Mouse (Mus musculus): ENCODE measurements at regions not wholly inside any gene's neighbourhood (a gene's known extent, or its start where the extent isn't known, plus 50 kb on each side); places are given as distances from the start of the nearest gene placed in this dataset.

- 88% methylated on average over 5 of the region's 5 CpGs for WGBS
- ATAC-seq (ENCODE audit: low FRiP score, low TSS enrichment) = no peak
- H3K4me1 ChIP-seq (ENCODE audit: insufficient read depth, low read length) = no peaks in the 10 kb centered on the region
Observed at GRCm38 (mm10) chr1:176622213-176622612, 191.7 kb downstream of the Cep170 start.

DNA sequence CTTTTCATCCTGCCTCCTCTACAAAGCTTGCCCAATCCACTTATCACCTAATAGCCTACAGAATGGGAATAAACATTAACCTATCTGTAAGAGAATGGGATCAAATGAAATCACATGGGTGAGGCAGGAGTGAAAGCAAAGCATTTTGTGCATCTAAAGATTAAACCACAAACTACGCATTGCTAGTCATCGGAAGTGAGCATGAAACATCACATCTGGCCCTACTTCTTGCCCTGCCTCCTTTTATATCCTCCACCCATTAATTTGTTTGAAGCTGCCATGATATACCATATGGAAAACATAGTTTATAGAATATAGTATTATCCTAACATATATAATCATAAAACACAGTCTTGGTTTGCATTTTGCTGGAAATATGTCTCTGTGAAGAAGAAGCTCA, 192.6 kb downstream of the Cep170 start:
- no peaks in the 10 kb centered on the region for H3K9me3 ChIP-seq (ENCODE audit: low read length)
- no peak for ATAC-seq (ENCODE audit: low FRiP score, low TSS enrichment)
- H3K4me2 ChIP-seq (replicated peaks; ENCODE audit: low read depth, low read length) = no peak overlapping the region
- no peaks in the 10 kb centered on the region for H3K4me1 ChIP-seq (ENCODE audit: insufficient read depth, low read length)
- H3K4me3 ChIP-seq (ENCODE audit: low read length) = no peak overlapping the region
- WGBS = 72% methylated on average over 2 of the region's 2 CpGs
- H3K9ac ChIP-seq (replicated peaks; ENCODE audit: low read length) = no peak overlapping the region
- no peaks in the 10 kb centered on the region for H3K27me3 ChIP-seq (ENCODE audit: insufficient read depth, low read length)
- H3K27ac ChIP-seq (ENCODE audit: low read length) = no peak overlapping the region
- H3K36me3 ChIP-seq (ENCODE audit: insufficient read depth, low read length) = no peaks in the 10 kb centered on the region

More at GRCm38 (mm10) chr1:176622213-176622612, 191.7 kb downstream of the Cep170 start:
- H3K4me3 ChIP-seq (ENCODE audit: low read length) = no peak overlapping the region
- H3K9ac ChIP-seq (replicated peaks; ENCODE audit: low read length) = no peak overlapping the region
- H3K9me3 ChIP-seq (ENCODE audit: low read length) = no peaks in the 10 kb centered on the region
- H3K27me3 ChIP-seq (ENCODE audit: insufficient read depth, low read length) = no peaks in the 10 kb centered on the region
- no peaks in the 10 kb centered on the region for H3K36me3 ChIP-seq (ENCODE audit: insufficient read depth, low read length)
- no peak overlapping the region for H3K4me2 ChIP-seq (replicated peaks; ENCODE audit: low read depth, low read length)
- no peak overlapping the region for H3K27ac ChIP-seq (ENCODE audit: low read length)

- Histone ChIP-seq H3K27ac (ENCODE audit: low read length) (no peak overlapping the region), H3K27me3 (ENCODE audit: insufficient read depth, low read length) (no peaks in the 10 kb centered on the region), H3K4me3 (ENCODE audit: low read length) (no peak overlapping the region), H3K9ac (replicated peaks; ENCODE audit: low read length) (no peak overlapping the region), H3K36me3 (ENCODE audit: insufficient read depth, low read length) (no peaks in the 10 kb centered on the region), H3K4me1 (ENCODE audit: insufficient read depth, low read length) (no peaks in the 10 kb centered on the region), H3K4me2 (replicated peaks; ENCODE audit: low read depth, low read length) (no peak overlapping the region), H3K9me3 (ENCODE audit: low read length) (no peaks in the 10 kb centered on the region)
- ATAC-seq (ENCODE audit: low FRiP score, low TSS enrichment) = no peak
- WGBS = 84% methylated on average over 4 of the region's 4 CpGs
Observed at GRCm38 (mm10) chr1:176618896-176619295, 195.0 kb downstream of the Cep170 start.

GRCm38 (mm10) chr1:176615673-176616072, 198.2 kb downstream of the Cep170 start:
- 81% methylated on average over 2 of the region's 2 CpGs for WGBS
- Histone ChIP-seq H3K4me3 (ENCODE audit: low read length) (no peak overlapping the region), H3K9ac (replicated peaks; ENCODE audit: low read length) (no peak overlapping the region), H3K36me3 (ENCODE audit: insufficient read depth, low read length) (no peaks in the 10 kb centered on the region), H3K4me2 (replicated peaks; ENCODE audit: low read depth, low read length) (no peak overlapping the region), H3K9me3 (ENCODE audit: low read length) (no peaks in the 10 kb centered on the region), H3K27me3 (ENCODE audit: insufficient read depth, low read length) (no peaks in the 10 kb centered on the region), H3K4me1 (ENCODE audit: insufficient read depth, low read length) (no peaks in the 10 kb centered on the region), H3K27ac (ENCODE audit: low read length) (no peak overlapping the region)
- no peak for ATAC-seq (ENCODE audit: low FRiP score, low TSS enrichment)

GRCm38 (mm10) chr1:176594312-176594711, 219.6 kb downstream of the Cep170 start:
- no peaks in the 10 kb centered on the region for H3K9me3 ChIP-seq (ENCODE audit: low read length)
- H3K27ac ChIP-seq (ENCODE audit: low read length) = no peak overlapping the region
- H3K27me3 ChIP-seq (ENCODE audit: insufficient read depth, low read length) = no peaks in the 10 kb centered on the region
- 85% methylated on average over 2 of the region's 2 CpGs for WGBS
- H3K36me3 ChIP-seq (ENCODE audit: insufficient read depth, low read length) = no peaks in the 10 kb centered on the region
- no peak overlapping the region for H3K4me2 ChIP-seq (replicated peaks; ENCODE audit: low read depth, low read length)
- H3K9ac ChIP-seq (replicated peaks; ENCODE audit: low read length) = no peak overlapping the region
- no peak overlapping the region for H3K4me3 ChIP-seq (ENCODE audit: low read length)
- H3K4me1 ChIP-seq (ENCODE audit: insufficient read depth, low read length) = no peaks in the 10 kb centered on the region
- ATAC-seq (ENCODE audit: low FRiP score, low TSS enrichment) = no peak

DNA sequence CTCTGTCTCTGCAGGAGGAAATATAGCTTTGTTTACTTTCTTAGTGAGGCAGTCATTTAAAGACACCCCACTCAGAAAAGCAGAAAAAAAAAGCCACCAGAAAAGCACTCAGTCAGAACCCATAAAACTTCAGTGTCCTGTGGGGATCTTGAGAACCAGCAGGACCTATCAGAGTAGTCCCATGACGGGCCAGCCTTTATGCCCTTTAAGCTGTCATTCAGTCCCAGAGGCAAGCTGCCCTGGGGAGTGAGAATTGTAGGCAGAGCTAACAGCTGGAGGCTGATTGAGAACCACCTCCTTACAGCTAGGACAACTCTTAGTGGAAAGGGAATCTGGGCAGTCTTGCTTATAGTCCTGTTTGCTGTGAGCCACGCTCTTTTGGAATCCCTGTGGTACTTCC, 225.7 kb downstream of the Cep170 start:
- Histone ChIP-seq H3K4me2 (replicated peaks; ENCODE audit: low read depth, low read length) (no peak overlapping the region), H3K9ac (replicated peaks; ENCODE audit: low read length) (no peak overlapping the region), H3K9me3 (ENCODE audit: low read length) (peaks cover 2% of the 10 kb centered on the region; the same call in 1 of the 2 replicates), H3K27me3 (ENCODE audit: insufficient read depth, low read length) (no peaks in the 10 kb centered on the region), H3K4me3 (ENCODE audit: low read length) (no peak overlapping the region), H3K36me3 (ENCODE audit: insufficient read depth, low read length) (no peaks in the 10 kb centered on the region), H3K27ac (ENCODE audit: low read length) (no peak overlapping the region), H3K4me1 (ENCODE audit: insufficient read depth, low read length) (no peaks in the 10 kb centered on the region)
- 24% methylated on average over 2 of the region's 2 CpGs for WGBS
- ATAC-seq (ENCODE audit: low FRiP score, low TSS enrichment) = peak; percentile 71; the same call in 1 of the 2 replicates

GRCm38 (mm10) chr1:176573703-176574102, 240.2 kb downstream of the Cep170 start:
- Histone ChIP-seq H3K9me3 (ENCODE audit: low read length) (no peaks in the 10 kb centered on the region), H3K27me3 (ENCODE audit: insufficient read depth, low read length) (no peaks in the 10 kb centered on the region), H3K4me2 (replicated peaks; ENCODE audit: low read depth, low read length) (no peak overlapping the region), H3K4me1 (ENCODE audit: insufficient read depth, low read length) (no peaks in the 10 kb centered on the region), H3K4me3 (ENCODE audit: low read length) (no peak overlapping the region), H3K27ac (ENCODE audit: low read length) (no peak overlapping the region), H3K36me3 (ENCODE audit: insufficient read depth, low read length) (no peaks in the 10 kb centered on the region), H3K9ac (replicated peaks; ENCODE audit: low read length) (no peak overlapping the region)
- ATAC-seq (ENCODE audit: low FRiP score, low TSS enrichment) = no peak
- WGBS = 65% methylated on average over 1 of the region's 1 CpGs

- Histone ChIP-seq H3K4me2 (replicated peaks; ENCODE audit: low read depth, low read length) (no peak overlapping the region), H3K9ac (replicated peaks; ENCODE audit: low read length) (no peak overlapping the region), H3K4me1 (ENCODE audit: insufficient read depth, low read length) (no peaks in the 10 kb centered on the region), H3K27ac (ENCODE audit: low read length) (no peak overlapping the region), H3K36me3 (ENCODE audit: insufficient read depth, low read length) (no peaks in the 10 kb centered on the region), H3K4me3 (ENCODE audit: low read length) (no peak overlapping the region), H3K9me3 (ENCODE audit: low read length) (no peaks in the 10 kb centered on the region; the same call in 1 of the 2 replicates), H3K27me3 (ENCODE audit: insufficient read depth, low read length) (no peaks in the 10 kb centered on the region)
- ATAC-seq (ENCODE audit: low FRiP score, low TSS enrichment) = no peak
- 81% methylated on average over 11 of the region's 11 CpGs for WGBS
Observed at GRCm38 (mm10) chr1:176558457-176559415, 255.1 kb downstream of the Cep170 start.

- Histone ChIP-seq H3K27ac (ENCODE audit: low read length) (no peak overlapping the region), H3K4me3 (ENCODE audit: low read length) (no peak overlapping the region), H3K4me1 (ENCODE audit: insufficient read depth, low read length) (no peaks in the 10 kb centered on the region), H3K9ac (replicated peaks; ENCODE audit: low read length) (no peak overlapping the region), H3K4me2 (replicated peaks; ENCODE audit: low read depth, low read length) (no peak overlapping the region), H3K9me3 (ENCODE audit: low read length) (no peaks in the 10 kb centered on the region), H3K36me3 (ENCODE audit: insufficient read depth, low read length) (no peaks in the 10 kb centered on the region), H3K27me3 (ENCODE audit: insufficient read depth, low read length) (no peaks in the 10 kb centered on the region)
- ATAC-seq (ENCODE audit: low FRiP score, low TSS enrichment) = no peak
- 92% methylated on average over 4 of the region's 4 CpGs for WGBS
Observed at GRCm38 (mm10) chr1:176534417-176534816, 259.3 kb upstream of the Pld5 start.

- Histone ChIP-seq H3K4me2 (replicated peaks; ENCODE audit: low read depth, low read length) (no peak overlapping the region), H3K9ac (replicated peaks; ENCODE audit: low read length) (no peak overlapping the region), H3K36me3 (ENCODE audit: insufficient read depth, low read length) (no peaks in the 10 kb centered on the region), H3K4me3 (ENCODE audit: low read length) (no peak overlapping the region), H3K9me3 (ENCODE audit: low read length) (no peaks in the 10 kb centered on the region), H3K4me1 (ENCODE audit: insufficient read depth, low read length) (no peaks in the 10 kb centered on the region), H3K27ac (ENCODE audit: low read length) (no peak overlapping the region), H3K27me3 (ENCODE audit: insufficient read depth, low read length) (no peaks in the 10 kb centered on the region)
- 68% methylated on average over 2 of the region's 2 CpGs for whole genome bisulfite sequencing
- ATAC-seq (ENCODE audit: low FRiP score, low TSS enrichment) = no peak
Observed at GRCm38 (mm10) chr1:176529037-176529436, 253.9 kb upstream of the Pld5 start.
